Mouse (Mus musculus) forebrain, embryonic 10.5 days (tissue): ENCODE data around the gene Irf2. TPM values are rescaled to one million over a fixed set of nuclear protein-coding genes. Genes with fewer than 3 reads are reported as not detected.

Experiments
- DNase-seq: peaks from one replicate; pipeline ENCODE4 v3.0.0-alpha.2; 2017; ENCODE audit warnings: low spot score; ENCODE audit errors: extremely low spot score
- H3K27ac ChIP-seq: fragments of 300-500 bp; sonication (generic); 2 replicates; pipeline ENCODE4 v1.5.1; 2016; ENCODE audit warnings: mild to moderate bottlenecking
- H3K27me3 ChIP-seq: fragments of 300-500 bp; sonication (generic); 2 replicates; pipeline ENCODE4 v1.6.1; 2016; ENCODE audit warnings: mild to moderate bottlenecking; ENCODE audit not compliant: poor library complexity, severe bottlenecking
- H3K36me3 ChIP-seq: fragments of 300-500 bp; sonication (generic); replicated peaks from 2 replicates; pipeline ENCODE4 v1.6.1; 2016; ENCODE audit warnings: mild to moderate bottlenecking, moderate library complexity
- H3K4me1 ChIP-seq: fragments of 300-500 bp; sonication (generic); 2 replicates; pipeline ENCODE4 v1.6.1; 2016
- H3K4me3 ChIP-seq: fragments of 300-500 bp; sonication (generic); 2 replicates; pipeline ENCODE4 v1.5.1; 2016; ENCODE audit warnings: mild to moderate bottlenecking, moderate library complexity
- H3K9me3 ChIP-seq: fragments of 300-500 bp; sonication (generic); 2 replicates; pipeline ENCODE4 v1.6.1; 2016; ENCODE audit warnings: mild to moderate bottlenecking, moderate library complexity
- WGBS: fragments of 180-500 bp; shearing (Covaris S2); methylation state at CpG from one replicate; pipeline ENCODE4 v1.1.7; 2016; 5-methylcytosine and 5-hydroxymethylcytosine counted together
- polyA plus RNA-seq: library from polyadenylated mRNA; unstranded; fragments of >200 nt; fragmentation: Nextera tagmentation; extraction: Ambion mirVana; gene quantifications from 2 replicates; pipeline ENCODE4 v1.2.1, GENCODE M21; 2016

Gene Irf2
- polyA plus RNA-seq, 1 experiment from 2014 or later = 7.8 TPM

- H3K27me3 ChIP-seq = no peaks in the 10 kb centered on the region
- peaks cover 40% of the 10 kb centered on the region for H3K36me3 ChIP-seq
- WGBS = 78% methylated on average over 5 of the region's 5 CpGs
- no peaks in the 10 kb centered on the region for H3K9me3 ChIP-seq
- H3K27ac ChIP-seq = no peak overlapping the region
- DNase-seq = no peak
- H3K4me1 ChIP-seq = no peaks in the 10 kb centered on the region
- no peak overlapping the region for H3K4me3 ChIP-seq
These were observed 103.2 kb downstream of the Irf2 start for GRCm38 (mm10) chr8:46842676-46843181.

DNA sequence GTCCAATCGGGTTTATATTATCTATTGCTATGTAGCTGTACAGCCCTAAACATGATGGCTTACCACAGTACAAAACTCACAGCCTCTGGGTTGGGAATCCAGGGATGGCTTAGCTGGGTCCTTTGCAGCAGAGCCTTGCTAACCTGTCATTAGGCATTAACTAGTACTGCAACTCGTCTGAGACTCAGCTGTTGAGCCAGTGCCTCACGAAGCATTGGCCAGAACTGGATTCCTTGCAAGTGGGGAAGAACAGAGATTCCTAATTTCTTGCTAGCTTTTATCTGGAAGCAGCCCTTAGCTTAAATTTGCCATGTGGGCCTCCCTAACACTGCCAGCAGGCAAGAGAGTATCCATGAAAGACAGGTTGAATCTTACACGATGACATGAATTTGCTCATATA lies 104.3 kb downstream of the Irf2 start:
- Histone ChIP-seq H3K4me1 (no peaks in the 10 kb centered on the region), H3K36me3 (peaks cover 39% of the 10 kb centered on the region), H3K9me3 (no peaks in the 10 kb centered on the region), H3K27ac (no peak overlapping the region), H3K4me3 (no peak overlapping the region), H3K27me3 (no peaks in the 10 kb centered on the region)
- DNase-seq = no peak
- 88% methylated on average over 4 of the region's 4 CpGs for WGBS

- no peak for DNase-seq
- 92% methylated on average over 3 of the region's 3 CpGs for WGBS
- Histone ChIP-seq H3K36me3 (peaks cover 33% of the 10 kb centered on the region), H3K9me3 (no peaks in the 10 kb centered on the region), H3K27me3 (no peaks in the 10 kb centered on the region), H3K4me3 (no peak overlapping the region), H3K27ac (no peak overlapping the region), H3K4me1 (no peaks in the 10 kb centered on the region)
These were observed 104.9 kb downstream of the Irf2 start for GRCm38 (mm10) chr8:46844371-46844973.

DNA sequence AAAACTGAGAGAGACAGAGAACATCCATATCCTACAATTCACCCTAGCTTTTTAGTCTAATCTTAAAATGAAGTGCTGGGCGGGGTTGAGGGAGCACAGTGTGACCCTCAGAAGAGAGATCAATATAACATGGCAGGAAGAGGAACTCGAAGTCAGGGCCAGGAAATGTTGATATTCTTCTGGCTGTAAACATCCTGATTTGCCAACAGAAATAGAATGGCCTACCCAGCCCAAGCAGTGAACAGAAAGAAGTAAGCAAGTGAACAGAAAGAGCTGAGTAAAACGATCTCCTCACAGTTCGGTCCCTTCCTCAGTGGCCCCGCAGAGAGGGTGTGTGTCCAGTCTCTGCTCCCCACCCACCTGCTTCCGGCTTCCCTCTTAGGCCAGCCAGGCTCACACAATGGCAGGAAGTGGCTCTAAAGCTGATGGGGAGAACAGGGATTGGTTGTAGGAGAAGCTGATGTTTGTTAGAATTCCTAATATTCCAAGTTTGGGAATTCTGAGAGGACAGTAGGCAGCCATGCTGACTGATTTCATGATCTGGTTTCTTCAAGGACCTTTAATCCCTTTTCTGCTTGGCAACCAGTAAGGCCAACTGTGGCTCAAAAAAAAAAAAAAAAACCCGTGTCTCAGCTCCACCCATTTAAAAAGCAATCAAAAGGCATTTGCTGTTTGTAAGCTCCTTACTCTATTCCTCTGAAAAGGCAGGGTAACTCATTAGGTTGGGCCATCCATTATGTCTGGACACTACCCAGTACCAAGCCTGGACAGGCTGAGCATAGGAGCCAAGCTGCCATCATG lies 105.6 kb downstream of the Irf2 start:
- H3K4me3 ChIP-seq = no peak overlapping the region
- peaks cover 26% of the 10 kb centered on the region for H3K36me3 ChIP-seq
- DNase-seq = no peak
- H3K27me3 ChIP-seq = no peaks in the 10 kb centered on the region
- H3K4me1 ChIP-seq = no peaks in the 10 kb centered on the region
- 77% methylated on average over 7 of the region's 7 CpGs for WGBS
- no peak overlapping the region for H3K27ac ChIP-seq
- H3K9me3 ChIP-seq = no peaks in the 10 kb centered on the region

DNA sequence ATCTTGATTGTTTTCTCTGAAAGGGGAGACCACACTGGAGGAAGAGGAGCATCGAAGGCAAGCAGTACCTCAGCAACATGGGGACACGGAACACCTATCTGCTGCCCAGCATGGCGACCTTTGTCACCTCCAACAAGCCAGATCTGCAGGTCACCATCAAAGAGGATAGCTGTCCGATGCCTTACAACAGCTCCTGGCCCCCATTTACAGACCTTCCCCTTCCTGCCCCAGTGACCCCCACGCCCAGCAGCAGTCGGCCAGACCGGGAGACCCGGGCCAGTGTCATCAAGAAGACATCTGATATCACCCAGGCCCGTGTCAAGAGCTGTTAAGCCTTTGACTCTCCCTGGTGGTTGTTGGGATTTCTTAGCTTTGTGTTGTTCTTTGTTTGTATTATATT lies 106.4 kb downstream of the Irf2 start:
- Histone ChIP-seq H3K27me3 (no peaks in the 10 kb centered on the region), H3K36me3 (peaks cover 23% of the 10 kb centered on the region), H3K27ac (no peak overlapping the region), H3K4me3 (no peak overlapping the region), H3K9me3 (no peaks in the 10 kb centered on the region), H3K4me1 (no peaks in the 10 kb centered on the region)
- WGBS = 87% methylated on average over 9 of the region's 9 CpGs
- DNase-seq = no peak

- 95% methylated on average over 5 of the region's 5 CpGs for WGBS
These were observed 107.4 kb downstream of the Irf2 start for GRCm38 (mm10) chr8:46846893-46847292.

DNA sequence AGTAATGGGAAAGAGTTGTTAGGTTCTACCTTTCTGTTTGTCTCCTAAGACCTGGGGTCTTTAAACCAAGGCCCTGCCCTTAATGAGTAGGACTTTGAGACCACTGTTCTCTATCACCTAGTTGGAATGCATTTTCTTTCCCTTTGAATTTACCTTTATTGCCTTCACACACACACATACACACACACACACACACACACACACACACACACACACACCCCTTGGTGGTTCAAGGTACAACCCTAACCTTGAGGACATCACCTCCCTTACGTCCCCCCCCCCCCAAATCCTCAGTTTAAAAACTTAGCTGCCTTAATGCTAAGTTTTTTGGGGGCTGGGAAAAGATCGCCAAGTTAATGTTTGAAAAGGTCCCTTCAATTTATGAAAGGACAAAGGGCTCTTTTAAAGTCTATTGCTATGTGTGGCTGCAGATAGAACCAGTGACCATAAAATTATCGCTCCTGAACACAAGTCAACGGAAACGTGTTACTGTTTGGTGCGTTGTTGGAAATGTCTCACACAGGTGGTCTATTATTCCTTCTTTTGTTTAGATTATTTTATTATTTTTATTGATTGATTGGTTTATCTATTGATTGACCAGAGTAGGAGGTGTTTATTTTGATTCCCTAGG lies 108.6 kb downstream of the Irf2 start:
- Histone ChIP-seq H3K4me1 (no peaks in the 10 kb centered on the region), H3K9me3 (no peaks in the 10 kb centered on the region), H3K4me3 (no peak overlapping the region), H3K36me3 (peaks cover 23% of the 10 kb centered on the region), H3K27me3 (no peaks in the 10 kb centered on the region), H3K27ac (no peak overlapping the region)
- no peak for DNase-seq
- WGBS = 90% methylated on average over 6 of the region's 6 CpGs

More at GRCm38 (mm10) chr8:46846893-46847292, 107.4 kb downstream of the Irf2 start:
- Histone ChIP-seq H3K27me3 (no peaks in the 10 kb centered on the region), H3K36me3 (peaks cover 23% of the 10 kb centered on the region), H3K4me1 (no peaks in the 10 kb centered on the region), H3K27ac (no peak overlapping the region), H3K9me3 (no peaks in the 10 kb centered on the region), H3K4me3 (no peak overlapping the region)
- DNase-seq = no peak

- peaks cover 23% of the 10 kb centered on the region for H3K36me3 ChIP-seq
- no peaks in the 10 kb centered on the region for H3K4me1 ChIP-seq
- H3K4me3 ChIP-seq = no peak overlapping the region
- H3K27ac ChIP-seq = no peak overlapping the region
- DNase-seq = no peak
- WGBS = 78% methylated on average over 6 of the region's 6 CpGs
- H3K9me3 ChIP-seq = no peaks in the 10 kb centered on the region
- no peaks in the 10 kb centered on the region for H3K27me3 ChIP-seq
These were observed 109.4 kb downstream of the Irf2 start for GRCm38 (mm10) chr8:46848931-46849330.

DNA sequence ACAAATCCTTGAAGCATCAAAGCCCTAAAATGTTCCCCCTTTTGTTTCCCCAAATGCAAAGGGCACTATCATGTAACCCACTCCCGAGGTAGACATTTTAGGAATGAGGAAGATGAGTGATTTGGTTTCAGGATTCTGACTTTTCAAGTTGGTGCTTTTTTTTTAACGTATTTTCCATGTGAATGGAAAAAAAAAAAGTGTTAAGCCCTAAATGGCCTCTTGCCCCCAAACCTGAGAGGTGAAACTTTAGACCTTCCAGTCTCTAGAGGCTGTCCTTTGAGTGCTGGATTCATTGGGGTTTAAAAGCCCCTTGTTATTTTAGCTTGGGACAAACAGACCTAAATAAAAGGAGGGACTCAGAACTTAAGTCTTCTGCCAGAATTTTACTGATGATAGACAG lies 109.9 kb downstream of the Irf2 start:
- WGBS = 46% methylated on average over 2 of the region's 2 CpGs
- Histone ChIP-seq H3K27me3 (no peaks in the 10 kb centered on the region), H3K4me1 (no peaks in the 10 kb centered on the region)

DNA sequence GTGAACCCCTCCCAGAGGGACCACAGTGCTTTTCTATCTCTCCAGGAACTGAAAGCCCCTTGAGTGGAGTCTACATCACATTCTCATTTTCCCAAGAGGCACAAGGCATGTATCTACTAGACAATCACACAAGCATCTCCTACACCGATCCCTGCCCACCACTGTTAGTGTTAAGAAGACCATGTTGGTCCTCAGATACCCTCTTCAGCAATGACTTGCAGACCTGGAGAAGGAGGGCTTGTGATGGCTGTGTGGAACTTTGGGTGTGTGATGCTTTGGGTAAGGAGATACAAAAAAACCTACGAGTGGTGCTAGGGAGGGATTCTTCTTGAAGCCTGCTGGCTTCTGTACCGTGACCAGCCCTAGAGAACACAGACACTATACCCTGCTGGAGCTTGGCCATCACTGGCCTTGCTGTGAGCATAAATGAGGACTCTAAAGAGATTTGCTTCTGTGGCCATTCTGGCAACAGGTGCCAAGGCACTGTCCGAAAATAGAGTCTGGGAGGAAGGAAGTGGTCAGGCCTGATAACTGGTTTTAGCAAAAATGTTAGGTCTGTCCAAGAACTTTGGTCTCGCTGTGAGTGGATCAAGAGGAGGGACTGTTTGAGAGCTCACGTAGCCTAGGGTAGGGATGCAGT lies 110.8 kb downstream of the Irf2 start:
- Histone ChIP-seq H3K36me3 (peaks cover 23% of the 10 kb centered on the region), H3K9me3 (no peaks in the 10 kb centered on the region), H3K4me1 (no peaks in the 10 kb centered on the region), H3K27ac (no peak overlapping the region), H3K4me3 (no peak overlapping the region), H3K27me3 (no peaks in the 10 kb centered on the region)
- no peak for DNase-seq
- 88% methylated on average over 6 of the region's 6 CpGs for WGBS

More for the DNA sequence above, 109.9 kb downstream of the Irf2 start:
- Histone ChIP-seq H3K4me3 (no peak overlapping the region), H3K36me3 (peaks cover 23% of the 10 kb centered on the region), H3K27ac (no peak overlapping the region), H3K9me3 (no peaks in the 10 kb centered on the region)
- DNase-seq = no peak

GRCm38 (mm10) chr8:46851560-46851959 lies 112.0 kb downstream of the Irf2 start:
- Histone ChIP-seq H3K36me3 (peaks cover 12% of the 10 kb centered on the region), H3K4me3 (no peak overlapping the region), H3K27ac (no peak overlapping the region), H3K27me3 (no peaks in the 10 kb centered on the region), H3K4me1 (no peaks in the 10 kb centered on the region), H3K9me3 (no peaks in the 10 kb centered on the region)
- 97% methylated on average over 4 of the region's 4 CpGs for WGBS
- no peak for DNase-seq

DNA sequence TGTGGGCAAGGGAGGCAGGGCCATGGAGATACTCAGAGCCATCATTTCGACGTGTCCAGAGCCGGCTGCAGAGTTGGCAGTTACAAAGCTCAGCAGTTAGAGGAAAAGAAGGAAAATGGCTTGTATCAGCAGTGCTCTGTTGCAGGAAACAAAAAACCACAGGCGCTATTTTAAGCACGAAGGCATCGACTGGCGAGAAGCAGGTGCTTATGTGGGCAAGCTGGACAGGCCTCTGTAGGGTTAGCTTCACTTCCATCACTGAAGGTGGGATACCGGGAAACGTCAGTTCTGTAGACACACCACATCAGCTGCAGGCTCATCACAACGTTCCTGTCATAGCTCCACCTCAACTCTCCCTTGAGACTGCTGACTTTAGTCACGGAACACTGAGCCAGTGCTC lies 112.8 kb downstream of the Irf2 start:
- Histone ChIP-seq H3K36me3 (peaks cover 8% of the 10 kb centered on the region; the same call in 1 of the 2 replicates), H3K9me3 (no peaks in the 10 kb centered on the region), H3K4me3 (no peak overlapping the region), H3K27ac (no peak overlapping the region), H3K4me1 (no peaks in the 10 kb centered on the region), H3K27me3 (no peaks in the 10 kb centered on the region)
- WGBS = 89% methylated on average over 11 of the region's 11 CpGs
- DNase-seq = no peak
